Mouse (Mus musculus) hindbrain, embryonic 11.5 days (tissue): ENCODE measurements around the gene Pard3b. TPM values are rescaled to one million over a fixed set of nuclear protein-coding genes. Genes with fewer than 3 reads are reported as not detected.

ENCODE experiments used
- ATAC-seq: fragments of 200-750 bp; cut with Nextera tagmentation; 2 replicates; pipeline ENCODE4 v1.8.0; 2017; ENCODE audit warnings: mild to moderate bottlenecking, moderate TSS enrichment, moderate library complexity; ENCODE audit not compliant: low FRiP score
- DNase-seq: peaks from one replicate; pipeline ENCODE4 v3.0.0-alpha.2; 2015; ENCODE audit warnings: low spot score
- H3K27ac ChIP-seq: fragments of 300-500 bp; sonication (generic); 2 replicates; pipeline ENCODE4 v1.5.1; 2014; ENCODE audit warnings: mild to moderate bottlenecking, low read depth, low read length
- H3K27me3 ChIP-seq: fragments of 300-500 bp; sonication (generic); 2 replicates; pipeline ENCODE4 v1.6.1; 2014; ENCODE audit warnings: mild to moderate bottlenecking, low read length, moderate library complexity, mixed read lengths; ENCODE audit not compliant: control insufficient read depth, insufficient read depth
- H3K36me3 ChIP-seq: fragments of 300-500 bp; sonication (generic); 2 replicates; pipeline ENCODE4 v1.6.1; 2014; ENCODE audit warnings: mild to moderate bottlenecking, low read length, moderate library complexity, mixed read lengths; ENCODE audit not compliant: control insufficient read depth, insufficient read depth
- H3K4me1 ChIP-seq: fragments of 300-500 bp; sonication (generic); replicated peaks from 2 replicates; pipeline ENCODE4 v1.6.1; 2014; ENCODE audit warnings: low read length, mixed read lengths; ENCODE audit not compliant: control insufficient read depth, insufficient read depth
- H3K4me2 ChIP-seq: fragments of 300-500 bp; sonication (generic); replicated peaks from 2 replicates; pipeline ENCODE4 v1.6.1; 2014; ENCODE audit warnings: mild to moderate bottlenecking, low read depth, low read length
- H3K4me3 ChIP-seq: fragments of 300-500 bp; sonication (generic); 2 replicates; pipeline ENCODE4 v1.5.1; 2014; ENCODE audit warnings: low read depth, low read length
- H3K9ac ChIP-seq: fragments of 300-500 bp; sonication (generic); 2 replicates; pipeline ENCODE4 v1.6.1; 2014; ENCODE audit warnings: low read depth, low read length
- H3K9me3 ChIP-seq: fragments of 300-500 bp; sonication (generic); 2 replicates; pipeline ENCODE4 v1.6.1; 2016; ENCODE audit warnings: low read length; ENCODE audit not compliant: control insufficient read depth
- WGBS: fragments of 180-500 bp; shearing (Covaris S2); extraction: QIAGEN DNeasy Blood & Tissue Kit; methylation state at CpG from one replicate; pipeline ENCODE4 v1.1.7; 2014; 5-methylcytosine and 5-hydroxymethylcytosine counted together
- polyA plus RNA-seq: library from polyadenylated mRNA; unstranded; fragments of >200 nt; fragmentation: Nextera tagmentation; extraction: Ambion mirVana; gene quantifications from 2 replicates; pipeline ENCODE4 v1.2.1, GENCODE M21; 2014

The Pard3b gene
- polyA plus RNA-seq, 1 experiment from 2014 or later, result 16.8 TPM

GRCm38 (mm10) chr1:62053167-62053638, 414.6 kb downstream of the Pard3b start:
- no peak overlapping the region for H3K4me3 ChIP-seq
- DNase-seq (peak; percentile 25), ATAC-seq (peak; percentile 51; the same call in 1 of the 2 replicates)
- WGBS, result 41% methylated on average over 7 of the region's 7 CpGs
- H3K36me3 ChIP-seq, result no peaks in the 10 kb centered on the region
- H3K4me1 ChIP-seq, result no peaks in the 10 kb centered on the region
- no peaks in the 10 kb centered on the region for H3K9me3 ChIP-seq
- no peak overlapping the region for H3K27ac ChIP-seq
- no peaks in the 10 kb centered on the region for H3K27me3 ChIP-seq
- H3K4me2 ChIP-seq, result no peak overlapping the region
- no peak overlapping the region for H3K9ac ChIP-seq

GRCm38 (mm10) chr1:62055280-62055679, 416.7 kb downstream of the Pard3b start:
- DNase-seq, result no peak
- Histone ChIP-seq H3K27ac (no peak overlapping the region), H3K4me3 (no peak overlapping the region), H3K27me3 (no peaks in the 10 kb centered on the region), H3K9ac (no peak overlapping the region), H3K4me1 (no peaks in the 10 kb centered on the region), H3K4me2 (no peak overlapping the region), H3K36me3 (no peaks in the 10 kb centered on the region), H3K9me3 (no peaks in the 10 kb centered on the region)
- 73% methylated on average over 6 of the region's 6 CpGs for WGBS
- ATAC-seq, result no peak

GRCm38 (mm10) chr1:62070617-62071016, 432.0 kb downstream of the Pard3b start:
- WGBS, result 84% methylated on average over 6 of the region's 6 CpGs
- ATAC-seq, result no peak

GRCm38 (mm10) chr1:62071139-62071538, 432.5 kb downstream of the Pard3b start:
- ATAC-seq, result no peak
- Histone ChIP-seq H3K27me3 (no peaks in the 10 kb centered on the region), H3K4me3 (no peak overlapping the region), H3K4me2 (no peak overlapping the region), H3K9me3 (no peaks in the 10 kb centered on the region), H3K36me3 (no peaks in the 10 kb centered on the region), H3K27ac (no peak overlapping the region), H3K9ac (no peak overlapping the region), H3K4me1 (no peaks in the 10 kb centered on the region)
- WGBS, result 80% methylated on average over 7 of the region's 7 CpGs
- no peak for DNase-seq

More at GRCm38 (mm10) chr1:62070617-62071016, 432.0 kb downstream of the Pard3b start:
- no peaks in the 10 kb centered on the region for H3K9me3 ChIP-seq
- H3K4me3 ChIP-seq, result no peak overlapping the region
- no peaks in the 10 kb centered on the region for H3K27me3 ChIP-seq
- H3K9ac ChIP-seq, result no peak overlapping the region
- H3K4me2 ChIP-seq, result no peak overlapping the region
- no peak for DNase-seq
- no peaks in the 10 kb centered on the region for H3K36me3 ChIP-seq
- no peaks in the 10 kb centered on the region for H3K4me1 ChIP-seq
- H3K27ac ChIP-seq, result no peak overlapping the region

GRCm38 (mm10) chr1:62076171-62076570, 437.5 kb downstream of the Pard3b start:
- DNase-seq, result no peak
- no peaks in the 10 kb centered on the region for H3K9me3 ChIP-seq
- 45% methylated on average over 3 of the region's 3 CpGs for WGBS

GRCm38 (mm10) chr1:62081129-62081528, 442.5 kb downstream of the Pard3b start:
- H3K27ac ChIP-seq, result no peak overlapping the region
- H3K9ac ChIP-seq, result no peak overlapping the region
- H3K4me2 ChIP-seq, result no peak overlapping the region
- H3K4me3 ChIP-seq, result no peak overlapping the region
- no peak for ATAC-seq
- H3K36me3 ChIP-seq, result no peaks in the 10 kb centered on the region
- no peaks in the 10 kb centered on the region for H3K9me3 ChIP-seq
- DNase-seq, result no peak
- H3K4me1 ChIP-seq, result no peaks in the 10 kb centered on the region
- 91% methylated on average over 4 of the region's 4 CpGs for WGBS
- no peaks in the 10 kb centered on the region for H3K27me3 ChIP-seq

More at GRCm38 (mm10) chr1:62076171-62076570, 437.5 kb downstream of the Pard3b start:
- H3K4me3 ChIP-seq, result no peak overlapping the region
- H3K9ac ChIP-seq, result no peak overlapping the region
- no peak overlapping the region for H3K27ac ChIP-seq
- no peaks in the 10 kb centered on the region for H3K4me1 ChIP-seq
- ATAC-seq, result no peak
- no peaks in the 10 kb centered on the region for H3K36me3 ChIP-seq
- H3K4me2 ChIP-seq, result no peak overlapping the region
- no peaks in the 10 kb centered on the region for H3K27me3 ChIP-seq

- WGBS, result 53% methylated on average over 6 of the region's 6 CpGs
- ATAC-seq, result no peak
- DNase-seq, result no peak
Measured at GRCm38 (mm10) chr1:62085995-62086394, 447.4 kb downstream of the Pard3b start.

GRCm38 (mm10) chr1:62087464-62087863, 448.8 kb downstream of the Pard3b start:
- WGBS, result 61% methylated on average over 10 of the region's 10 CpGs
- ATAC-seq (no peak), DNase-seq (peak; percentile 30)
- Histone ChIP-seq H3K9me3 (no peaks in the 10 kb centered on the region), H3K27ac (no peak overlapping the region), H3K9ac (no peak overlapping the region), H3K4me3 (no peak overlapping the region), H3K36me3 (no peaks in the 10 kb centered on the region), H3K4me1 (no peaks in the 10 kb centered on the region), H3K4me2 (no peak overlapping the region), H3K27me3 (no peaks in the 10 kb centered on the region)

More at GRCm38 (mm10) chr1:62085995-62086394, 447.4 kb downstream of the Pard3b start:
- no peaks in the 10 kb centered on the region for H3K4me1 ChIP-seq
- H3K9me3 ChIP-seq, result no peaks in the 10 kb centered on the region
- H3K27ac ChIP-seq, result no peak overlapping the region
- no peak overlapping the region for H3K4me3 ChIP-seq
- no peak overlapping the region for H3K9ac ChIP-seq
- no peaks in the 10 kb centered on the region for H3K36me3 ChIP-seq
- no peak overlapping the region for H3K4me2 ChIP-seq
- no peaks in the 10 kb centered on the region for H3K27me3 ChIP-seq

- Histone ChIP-seq H3K36me3 (no peaks in the 10 kb centered on the region), H3K27me3 (no peaks in the 10 kb centered on the region), H3K9me3 (no peaks in the 10 kb centered on the region), H3K4me2 (no peak overlapping the region), H3K4me1 (no peaks in the 10 kb centered on the region), H3K9ac (no peak overlapping the region), H3K4me3 (no peak overlapping the region), H3K27ac (no peak overlapping the region)
- 89% methylated on average over 7 of the region's 7 CpGs for WGBS
- DNase-seq (no peak), ATAC-seq (no peak)
Measured at GRCm38 (mm10) chr1:62094885-62095284, 456.3 kb downstream of the Pard3b start.
